Mouse (Mus musculus) left cerebral cortex, adult 18-20 months (tissue): ENCODE results near the gene Fxr2. TPM values are rescaled to one million over a fixed set of nuclear protein-coding genes. Genes with fewer than 3 reads are reported as not detected.
"Not testable (repeated sequence)": the region's sequence is repeated elsewhere in the genome, so short reads cannot be mapped to it uniquely, and the experiment has no call there.

Experiments
- DNase-seq, 2 experiments: peaks; one replicate each; pipeline ENCODE4 v3.0.0; 2021 to 2022; ENCODE audit warnings: low spot score in 2 of 2, mixed read lengths in 1 of 2
- total RNA-seq, 2 experiments: library from RNA; stranded (reverse); gene quantifications; 2 replicates each; pipeline ENCODE4 v1.2.3; 2021

Gene Fxr2
- total RNA-seq, 2 experiments from 2014 or later = 148 TPM

- DNase-seq = no peak
These were observed 49.5 kb downstream of the Fxr2 start for GRCm38 (mm10) chr11:69682209-69682839.

GRCm38 (mm10) chr11:69682840-69683533 lies 50.2 kb downstream of the Fxr2 start:
- peak; percentile 89 to 91 for DNase-seq

GRCm38 (mm10) chr11:69683576-69683975 lies 50.8 kb downstream of the Fxr2 start:
- DNase-seq = no peak

- no peak for DNase-seq
These were observed 51.4 kb downstream of the Fxr2 start for GRCm38 (mm10) chr11:69684128-69684745.

GRCm38 (mm10) chr11:69684936-69685335 lies 52.1 kb downstream of the Fxr2 start:
- DNase-seq = no peak

- no peak for DNase-seq
These were observed 52.8 kb downstream of the Fxr2 start, which contains the start of gene Tnfsf13 for GRCm38 (mm10) chr11:69685526-69686148. Gene Tnfsf13 (minus strand): TSS chr11:69685784.

- no peak for DNase-seq
These were observed 53.6 kb downstream of the Fxr2 start for GRCm38 (mm10) chr11:69686377-69686776.

- DNase-seq = no peak
These were observed 54.3 kb downstream of the Fxr2 start for GRCm38 (mm10) chr11:69687061-69687460.

- no peak for DNase-seq
These were observed 57.1 kb downstream of the Fxr2 start for GRCm38 (mm10) chr11:69689891-69690290.

- no peak for DNase-seq
These were observed 59.5 kb downstream of the Fxr2 start for GRCm38 (mm10) chr11:69692196-69692811.

GRCm38 (mm10) chr11:69692863-69693262 lies 60.1 kb downstream of the Fxr2 start:
- no peak for DNase-seq

- DNase-seq = no peak
These were observed 60.7 kb downstream of the Fxr2 start for GRCm38 (mm10) chr11:69693421-69693965.

GRCm38 (mm10) chr11:69695046-69695360 lies 62.2 kb downstream of the Fxr2 start:
- DNase-seq = no peak

- DNase-seq = peak; percentile 45 to 53
These were observed 62.8 kb downstream of the Fxr2 start, which contains the start of the genes Tnfsf12 and Tnfsfm13 for GRCm38 (mm10) chr11:69695361-69696181. Gene Tnfsf12 (minus strand): TSS chr11:69695849. Gene Tnfsfm13 (minus strand): TSS chr11:69696098.

GRCm38 (mm10) chr11:69697396-69697795 lies 64.6 kb downstream of the Fxr2 start:
- no peak for DNase-seq

GRCm38 (mm10) chr11:69698574-69698973 lies 65.8 kb downstream of the Fxr2 start:
- DNase-seq = no peak

GRCm38 (mm10) chr11:69699595-69699994 lies 66.8 kb downstream of the Fxr2 start:
- no peak for DNase-seq

- DNase-seq = not testable (repeated sequence)
These were observed 70.1 kb downstream of the Fxr2 start for GRCm38 (mm10) chr11:69702886-69703285.
